Mouse (Mus musculus): Measurements from ENCODE around the gene Imp3.
"Not testable (repeated sequence)": the region's sequence is repeated elsewhere in the genome, so short reads cannot be mapped to it uniquely, and the experiment has no call there.

Imp3 gene

DNA sequence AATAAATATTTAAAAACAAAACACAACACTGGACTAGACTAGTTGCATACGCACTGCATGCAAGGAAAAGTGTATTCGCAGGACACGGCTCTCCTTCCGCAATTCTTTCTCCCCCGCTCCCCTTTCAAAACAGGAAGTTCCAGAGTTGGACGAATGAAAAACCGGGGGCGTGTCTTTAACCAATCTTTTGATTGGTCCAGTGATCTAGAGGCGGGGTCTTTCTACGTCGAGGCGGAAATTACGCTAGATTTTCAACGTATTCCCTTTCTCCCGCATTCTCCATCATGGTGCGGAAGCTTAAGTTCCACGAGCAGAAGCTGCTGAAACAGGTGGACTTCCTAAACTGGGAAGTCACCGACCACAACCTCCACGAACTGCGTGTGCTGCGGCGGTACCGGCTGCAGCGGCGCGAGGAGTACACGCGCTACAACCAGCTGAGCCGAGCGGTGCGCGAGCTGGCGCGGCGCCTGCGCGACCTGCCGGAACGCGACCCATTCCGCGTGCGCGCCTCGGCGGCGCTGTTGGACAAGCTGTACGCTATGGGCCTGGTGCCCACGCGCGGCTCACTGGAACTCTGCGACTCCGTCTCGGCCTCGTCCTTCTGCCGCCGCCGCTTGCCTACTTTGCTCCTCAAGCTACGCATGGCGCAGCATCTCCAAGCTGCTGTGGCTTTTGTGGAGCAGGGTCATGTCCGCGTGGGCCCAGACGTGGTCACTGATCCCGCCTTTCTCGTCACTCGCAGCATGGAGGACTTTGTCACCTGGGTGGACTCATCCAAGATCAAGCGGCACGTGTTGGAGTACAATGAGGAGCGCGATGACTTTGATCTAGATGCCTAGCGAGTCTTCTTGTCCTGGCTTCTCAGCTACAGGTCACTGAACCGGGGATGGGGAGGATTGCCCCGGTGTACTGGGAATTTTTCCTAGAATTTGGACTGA lies at the start of gene Imp3:
TSS of gene Imp3 (plus strand) at position 253 of the 938 bp plus-strand sequence.
- in situ Hi-C loops (cut with MboI; ENCODE audit: low pct_unique_long_range_greater_than_20kb in 1 of 2, low sequenced_read_pairs in 2 of 2, unreplicated experiment in 1 of 2): no loop called here

DNA sequence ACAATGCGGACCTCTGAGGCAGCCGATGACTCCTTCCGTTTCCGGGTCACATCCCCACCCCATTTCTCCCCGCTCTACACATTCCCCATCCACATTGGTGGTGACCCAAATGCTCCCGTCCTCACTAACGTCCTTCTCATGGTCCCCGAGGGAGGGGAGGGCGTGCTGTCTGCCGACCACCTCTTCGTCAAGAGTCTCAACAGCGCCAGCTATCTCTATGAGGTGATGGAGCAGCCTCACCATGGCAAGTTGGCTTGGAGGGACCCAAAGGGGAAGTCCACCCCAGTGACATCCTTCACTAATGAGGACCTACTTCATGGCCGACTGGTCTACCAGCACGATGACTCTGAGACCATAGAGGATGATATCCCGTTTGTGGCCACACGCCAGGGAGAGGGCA lies 49.7 kb upstream of the Imp3 start:
- in situ Hi-C loops (cut with MboI; ENCODE audit: low pct_unique_long_range_greater_than_20kb in 1 of 2, low sequenced_read_pairs in 2 of 2, unreplicated experiment in 1 of 2): no loop called here

DNA sequence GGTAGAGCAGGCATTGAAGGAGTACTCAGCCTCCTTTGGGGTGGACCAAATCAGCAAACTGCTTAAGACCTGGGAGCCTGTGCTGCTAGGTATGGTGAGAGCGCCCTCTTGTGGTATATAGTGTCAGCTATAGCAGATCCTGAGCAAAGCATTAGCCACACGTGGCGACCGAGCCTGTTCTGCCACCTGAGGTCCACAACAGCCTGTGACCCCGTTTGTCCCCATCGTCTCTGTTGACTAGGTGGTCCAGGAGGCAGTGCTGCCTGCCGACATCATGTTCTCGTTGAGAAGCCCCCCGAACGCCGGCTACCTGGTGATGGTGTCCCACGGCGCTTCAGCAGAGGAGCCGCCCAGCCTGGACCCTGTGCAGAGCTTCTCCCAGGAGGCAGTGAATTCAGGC lies 47.5 kb upstream of the Imp3 start:
- in situ Hi-C loops (cut with MboI; ENCODE audit: low pct_unique_long_range_greater_than_20kb in 1 of 2, low sequenced_read_pairs in 2 of 2, unreplicated experiment in 1 of 2): loop anchor here in 1 of 2 experiments (10.0 kb wide), 1 partner anchor 325 kb away; no protein-coding TSS in a partner anchor

DNA sequence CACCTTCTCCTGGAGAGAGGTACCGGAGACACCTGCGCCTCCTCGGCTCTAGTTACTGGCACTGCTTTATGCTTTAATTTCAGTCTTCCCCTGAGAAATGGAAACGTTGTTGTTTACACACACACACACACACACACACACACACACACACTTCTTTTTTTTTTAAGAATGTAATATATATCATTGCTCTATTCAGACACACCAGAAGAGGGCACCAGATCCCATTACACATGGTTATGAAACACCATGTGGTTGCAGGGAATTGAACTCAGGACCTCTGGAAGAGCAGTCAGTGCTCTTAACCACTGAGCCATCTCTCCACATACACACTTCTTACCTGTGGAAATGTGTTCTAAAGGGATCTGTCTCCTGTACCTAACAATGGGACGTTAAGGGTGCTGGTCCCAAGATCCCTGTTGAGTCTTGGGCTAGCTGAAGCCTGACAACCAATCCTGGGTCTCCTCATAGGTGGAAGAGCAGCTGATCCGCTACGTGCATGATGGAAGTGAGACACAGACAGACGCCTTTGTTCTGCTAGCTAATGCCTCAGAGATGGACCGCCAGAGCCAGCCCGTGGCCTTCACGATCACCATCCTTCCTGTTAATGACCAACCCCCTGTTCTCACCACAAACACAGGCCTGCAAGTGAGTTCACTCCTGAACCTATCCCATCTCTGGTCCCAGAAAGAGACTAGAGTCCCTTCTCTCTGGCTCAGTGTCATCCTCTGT lies 46.6 kb upstream of the Imp3 start:
- in situ Hi-C loops (cut with MboI; ENCODE audit: low pct_unique_long_range_greater_than_20kb in 1 of 2, low sequenced_read_pairs in 2 of 2, unreplicated experiment in 1 of 2): loop anchor here in 1 of 2 experiments (10.0 kb wide), 1 partner anchor 324 kb away; no protein-coding TSS in a partner anchor

DNA sequence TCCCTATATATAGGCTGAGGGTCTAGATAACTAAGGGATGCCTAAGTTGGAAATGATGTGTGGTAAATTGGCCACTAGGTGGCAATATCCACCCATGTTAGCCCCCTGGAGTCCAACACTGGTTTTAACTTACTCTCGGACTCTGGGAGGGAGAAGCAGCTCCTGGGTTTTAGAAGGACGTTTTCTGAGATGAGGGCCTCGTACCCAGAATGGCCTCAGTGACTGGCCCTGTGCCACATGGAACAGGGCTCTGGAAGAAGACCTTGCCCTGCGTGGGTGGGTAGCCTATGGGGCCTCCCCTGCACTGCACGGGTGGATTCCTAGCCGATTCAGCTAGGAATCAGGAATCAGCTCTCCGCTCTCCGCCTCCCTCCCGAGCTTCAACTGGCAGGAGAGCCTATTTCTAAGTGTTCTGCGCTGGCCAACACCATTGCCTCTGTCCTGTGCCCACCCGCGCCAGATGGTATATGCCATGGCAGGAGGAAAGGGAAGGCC lies 45.7 kb upstream of the Imp3 start:
- in situ Hi-C loops (cut with MboI; ENCODE audit: low pct_unique_long_range_greater_than_20kb in 1 of 2, low sequenced_read_pairs in 2 of 2, unreplicated experiment in 1 of 2): loop anchor here in 1 of 2 experiments (10.0 kb wide), 1 partner anchor 323 kb away; no protein-coding TSS in a partner anchor

DNA sequence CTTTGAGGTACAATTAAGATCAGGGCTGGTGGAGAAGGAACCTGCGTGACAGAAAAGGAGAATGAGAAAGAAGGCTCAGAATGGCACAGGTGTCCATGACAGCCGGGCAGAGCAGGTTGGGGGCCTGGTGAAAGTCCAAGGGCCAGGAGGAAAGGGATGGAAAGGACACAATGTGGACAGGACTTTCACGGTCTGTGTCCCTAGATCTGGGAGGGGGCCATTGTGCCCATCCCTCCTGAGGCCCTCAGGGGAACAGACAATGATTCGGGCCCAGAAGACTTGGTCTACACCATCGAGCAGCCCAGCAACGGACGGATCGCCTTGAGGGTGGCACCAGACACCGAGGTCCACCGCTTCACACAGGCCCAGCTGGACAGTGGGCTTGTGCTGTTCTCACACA lies 45.2 kb upstream of the Imp3 start:
- in situ Hi-C loops (cut with MboI; ENCODE audit: low pct_unique_long_range_greater_than_20kb in 1 of 2, low sequenced_read_pairs in 2 of 2, unreplicated experiment in 1 of 2): loop anchor here in 1 of 2 experiments (10.0 kb wide), 1 partner anchor 323 kb away; no protein-coding TSS in a partner anchor

DNA sequence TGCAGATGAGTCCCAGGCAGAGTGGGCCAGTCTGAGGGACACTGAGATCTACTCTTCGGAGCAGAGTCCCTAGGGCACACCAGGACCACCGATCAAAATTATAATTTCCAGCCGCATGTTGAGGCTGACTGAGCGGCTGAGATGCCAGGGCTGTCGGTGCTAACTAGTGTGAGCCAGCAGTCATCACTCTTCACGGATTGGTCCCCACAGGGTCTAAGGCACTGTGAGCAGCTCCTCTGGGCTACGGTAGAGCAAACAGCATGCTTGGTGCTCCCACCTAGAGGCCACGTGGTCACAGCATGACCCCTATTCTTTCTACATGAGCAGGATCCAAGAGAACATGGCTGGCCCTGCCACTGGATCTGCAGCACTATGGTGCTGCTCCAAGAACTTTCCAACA lies 44.0 kb upstream of the Imp3 start:
- in situ Hi-C loops (cut with MboI; ENCODE audit: low pct_unique_long_range_greater_than_20kb in 1 of 2, low sequenced_read_pairs in 2 of 2, unreplicated experiment in 1 of 2): loop anchor here in 1 of 2 experiments (10.0 kb wide), 1 partner anchor 321 kb away; no protein-coding TSS in a partner anchor

DNA sequence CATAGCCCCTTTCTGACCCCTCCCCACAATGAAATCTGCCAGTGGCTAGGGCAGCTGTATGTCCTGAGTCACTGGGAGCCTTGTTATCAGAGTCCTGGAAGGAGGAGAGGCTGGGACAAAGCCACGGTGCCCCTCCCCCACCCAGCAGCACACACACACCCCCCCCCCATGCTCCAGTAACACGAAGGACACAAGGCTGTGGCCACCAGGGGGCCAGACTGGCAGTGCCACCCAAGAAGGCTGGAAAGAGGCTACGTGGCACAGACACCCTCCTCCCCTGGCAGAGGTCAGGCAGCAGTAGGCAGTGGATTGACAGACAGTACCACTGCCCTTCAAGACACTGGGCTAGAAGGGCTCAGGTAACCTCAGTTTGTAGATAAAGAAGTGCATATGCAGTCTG lies 43.3 kb upstream of the Imp3 start:
- in situ Hi-C loops (cut with MboI; ENCODE audit: low pct_unique_long_range_greater_than_20kb in 1 of 2, low sequenced_read_pairs in 2 of 2, unreplicated experiment in 1 of 2): loop anchor here in 1 of 2 experiments (10.0 kb wide), 1 partner anchor 321 kb away; no protein-coding TSS in a partner anchor

DNA sequence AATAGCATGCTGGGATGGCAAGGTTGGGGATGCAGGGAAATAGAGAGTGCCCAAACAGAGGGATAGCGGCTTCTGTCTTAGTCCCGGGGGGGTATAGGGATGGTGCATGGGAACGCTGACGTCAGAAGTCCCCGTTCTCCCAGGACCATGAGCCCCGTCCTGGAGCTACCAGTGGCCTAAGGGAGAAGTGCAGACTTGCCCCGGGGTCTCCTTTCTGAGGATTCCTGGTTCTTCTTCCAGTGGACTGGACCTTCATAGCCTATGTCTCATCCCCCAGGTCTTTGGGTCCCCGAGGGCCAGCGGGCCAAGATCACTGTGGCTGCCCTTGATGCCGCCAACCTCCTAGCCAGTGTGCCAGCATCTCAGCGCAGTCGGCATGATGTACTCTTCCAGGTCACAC lies 40.5 kb upstream of the Imp3 start:
- in situ Hi-C loops (cut with MboI; ENCODE audit: low pct_unique_long_range_greater_than_20kb in 1 of 2, low sequenced_read_pairs in 2 of 2, unreplicated experiment in 1 of 2): loop anchor here in 1 of 2 experiments (10.0 kb wide), 1 partner anchor 318 kb away; no protein-coding TSS in a partner anchor

DNA sequence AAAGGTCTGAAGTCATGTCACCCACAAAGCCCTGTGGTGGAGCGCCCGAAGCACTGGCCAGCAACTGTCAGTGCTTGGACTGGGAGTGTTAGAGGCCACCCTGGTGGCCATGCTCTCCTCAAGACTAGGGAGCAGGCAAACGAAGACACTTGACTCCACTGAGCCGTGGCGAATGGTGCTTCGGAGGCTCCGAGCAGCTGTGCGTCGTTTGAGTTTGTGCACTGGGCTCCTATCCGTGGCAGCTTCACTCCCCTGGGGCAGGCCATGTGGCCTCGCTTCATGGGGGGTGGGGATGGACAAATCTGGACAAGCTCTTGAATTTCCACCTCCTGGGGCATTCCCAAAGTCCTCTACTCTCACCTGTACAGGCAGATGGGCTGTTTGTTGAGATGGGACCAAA lies 37.9 kb upstream of the Imp3 start:
- in situ Hi-C loops (cut with MboI; ENCODE audit: low pct_unique_long_range_greater_than_20kb in 1 of 2, low sequenced_read_pairs in 2 of 2, unreplicated experiment in 1 of 2): loop anchor here in 1 of 2 experiments (10.0 kb wide), 1 partner anchor 315 kb away; no protein-coding TSS in a partner anchor

DNA sequence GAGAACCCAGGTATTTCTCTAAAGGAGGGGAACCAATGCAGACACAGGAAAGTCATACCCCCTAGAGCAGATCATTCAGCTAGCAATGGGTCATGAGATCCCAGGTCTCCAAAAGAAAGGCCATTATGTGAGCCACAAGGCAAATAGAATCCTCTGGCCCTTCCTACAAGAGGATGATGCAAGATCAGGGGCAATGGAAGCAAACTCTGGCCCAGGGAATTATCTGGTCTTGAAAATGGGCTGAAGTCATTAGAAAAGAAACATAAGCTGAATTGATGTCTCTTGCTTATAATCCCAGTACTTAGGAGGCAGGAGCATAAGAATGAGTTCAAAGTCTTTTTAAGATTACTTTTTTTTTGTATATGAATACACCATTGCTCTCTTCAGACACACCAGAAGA lies 37.2 kb upstream of the Imp3 start:
- in situ Hi-C loops (cut with MboI; ENCODE audit: low pct_unique_long_range_greater_than_20kb in 1 of 2, low sequenced_read_pairs in 2 of 2, unreplicated experiment in 1 of 2): no loop called here

DNA sequence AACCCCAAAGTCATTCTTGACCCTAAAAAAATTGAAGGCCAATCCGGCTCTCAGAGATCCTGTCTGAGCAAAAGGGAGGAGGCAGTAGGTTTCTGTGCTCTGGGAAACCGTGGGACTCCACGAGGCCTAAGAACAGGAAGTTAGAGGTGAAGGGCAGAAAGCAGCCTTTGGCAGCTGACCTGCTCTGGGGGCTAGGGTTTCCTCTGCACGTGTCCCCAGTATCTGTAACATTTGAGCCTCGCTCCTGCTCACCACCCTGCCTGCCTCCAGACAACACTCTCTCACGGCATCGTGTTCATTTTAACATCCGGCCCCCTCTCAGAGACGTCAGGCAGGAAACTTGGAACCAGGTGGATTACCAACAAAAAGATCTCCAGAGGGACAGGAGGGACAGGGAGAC lies 36.7 kb upstream of the Imp3 start:
- in situ Hi-C loops (cut with MboI; ENCODE audit: low pct_unique_long_range_greater_than_20kb in 1 of 2, low sequenced_read_pairs in 2 of 2, unreplicated experiment in 1 of 2): no loop called here

DNA sequence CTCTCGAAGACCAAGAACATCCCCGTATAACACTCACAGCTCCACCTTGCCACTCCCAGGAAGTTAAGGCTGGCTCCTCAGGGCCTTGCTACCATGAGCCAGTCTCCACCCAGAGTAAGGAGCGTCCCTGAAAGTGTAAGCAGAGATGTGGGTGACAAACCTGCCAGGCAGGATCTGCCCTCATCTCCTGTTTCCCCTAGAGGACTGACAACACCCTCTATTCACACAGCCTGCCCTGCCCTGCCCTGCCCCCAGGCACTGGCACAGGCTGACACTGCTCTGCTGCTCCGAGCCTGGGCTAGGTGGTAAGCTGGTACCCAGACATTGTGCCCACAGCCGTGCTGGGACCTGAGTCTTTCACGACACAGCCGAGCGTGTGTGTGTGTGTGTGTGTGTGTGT lies 36.1 kb upstream of the Imp3 start:
- in situ Hi-C loops (cut with MboI; ENCODE audit: low pct_unique_long_range_greater_than_20kb in 1 of 2, low sequenced_read_pairs in 2 of 2, unreplicated experiment in 1 of 2): no loop called here

DNA sequence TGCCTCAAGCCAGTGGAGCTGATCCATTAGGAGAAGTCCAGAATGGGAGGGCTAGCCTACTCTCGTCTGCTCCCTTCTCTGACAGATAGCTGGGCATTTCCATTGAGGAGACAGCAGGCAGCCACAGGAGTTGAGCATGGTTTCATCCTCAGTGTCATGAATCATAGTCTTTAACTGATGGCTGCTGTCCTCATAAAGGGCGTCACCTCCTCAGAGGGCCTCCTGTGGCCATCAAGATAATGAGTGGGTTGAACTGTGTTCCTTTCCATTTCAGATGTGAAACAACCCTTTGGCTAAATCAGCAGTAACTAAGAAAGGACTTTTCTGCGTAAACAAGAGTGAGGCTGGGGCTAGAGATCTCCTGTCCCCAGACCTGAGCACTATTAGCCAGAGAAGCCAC lies 33.6 kb upstream of the Imp3 start:
- in situ Hi-C loops (cut with MboI; ENCODE audit: low pct_unique_long_range_greater_than_20kb in 1 of 2, low sequenced_read_pairs in 2 of 2, unreplicated experiment in 1 of 2): no loop called here

DNA sequence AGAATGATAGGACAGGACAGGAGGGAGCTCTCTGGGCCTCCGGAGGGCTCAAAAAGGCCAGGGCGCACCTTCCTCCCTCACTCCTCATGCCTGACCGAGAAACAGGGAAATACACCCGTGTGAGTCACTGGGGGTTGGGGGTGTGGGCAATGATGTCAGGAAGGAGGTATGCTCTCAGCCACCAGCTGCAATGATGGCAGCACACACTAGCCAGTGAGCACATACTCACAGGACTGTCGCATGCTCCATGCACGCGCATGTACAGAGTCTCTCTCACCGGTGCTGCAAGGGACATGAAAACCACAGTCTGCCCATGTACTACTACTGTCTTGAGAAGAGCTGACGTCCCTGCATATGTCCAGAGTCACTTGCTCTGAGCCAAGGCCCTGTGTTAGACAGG lies 29.7 kb upstream of the Imp3 start:
- in situ Hi-C loops (cut with MboI; ENCODE audit: low pct_unique_long_range_greater_than_20kb in 1 of 2, low sequenced_read_pairs in 2 of 2, unreplicated experiment in 1 of 2): no loop called here

DNA sequence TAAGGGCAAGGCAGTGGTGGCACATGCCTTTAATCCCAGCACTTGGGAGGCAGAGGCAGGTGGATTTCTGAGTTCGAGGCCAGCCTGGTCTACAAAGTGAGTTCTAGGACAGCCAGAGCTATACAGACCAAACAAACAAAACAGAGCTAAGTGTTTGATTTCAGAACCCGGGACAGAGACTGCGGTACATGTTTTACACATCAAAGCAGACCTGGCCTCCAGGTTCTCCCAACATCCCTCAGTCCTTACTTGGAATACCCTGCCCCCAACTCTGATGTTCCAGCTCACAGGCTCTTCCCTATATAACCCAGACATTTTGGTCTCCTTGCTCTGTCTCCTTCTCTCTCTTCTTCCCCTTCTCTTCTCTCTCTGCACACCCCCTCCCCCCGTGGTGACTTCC lies 27.3 kb upstream of the Imp3 start:
- in situ Hi-C loops (cut with MboI; ENCODE audit: low pct_unique_long_range_greater_than_20kb in 1 of 2, low sequenced_read_pairs in 2 of 2, unreplicated experiment in 1 of 2): not testable (repeated sequence)

DNA sequence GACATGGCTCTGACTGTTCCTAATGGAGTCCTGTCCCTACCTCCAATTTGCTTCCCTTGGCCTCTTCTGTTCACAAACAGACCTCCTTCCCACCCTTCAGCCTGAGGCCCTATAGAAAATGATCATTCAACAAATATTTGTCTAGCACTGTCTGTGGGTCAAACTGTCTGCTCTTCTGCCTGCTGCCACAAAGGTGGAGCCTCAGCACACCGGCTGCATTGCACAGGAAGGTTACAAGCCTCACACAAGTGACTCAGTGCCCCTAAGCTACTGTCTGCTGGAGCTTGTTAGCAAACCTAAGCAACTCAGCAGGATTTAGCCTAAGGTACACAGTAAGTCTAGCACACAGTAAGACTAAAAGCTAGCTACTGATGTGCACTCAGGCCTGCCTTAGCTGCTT lies 26.3 kb upstream of the Imp3 start:
- in situ Hi-C loops (cut with MboI; ENCODE audit: low pct_unique_long_range_greater_than_20kb in 1 of 2, low sequenced_read_pairs in 2 of 2, unreplicated experiment in 1 of 2): no loop called here

DNA sequence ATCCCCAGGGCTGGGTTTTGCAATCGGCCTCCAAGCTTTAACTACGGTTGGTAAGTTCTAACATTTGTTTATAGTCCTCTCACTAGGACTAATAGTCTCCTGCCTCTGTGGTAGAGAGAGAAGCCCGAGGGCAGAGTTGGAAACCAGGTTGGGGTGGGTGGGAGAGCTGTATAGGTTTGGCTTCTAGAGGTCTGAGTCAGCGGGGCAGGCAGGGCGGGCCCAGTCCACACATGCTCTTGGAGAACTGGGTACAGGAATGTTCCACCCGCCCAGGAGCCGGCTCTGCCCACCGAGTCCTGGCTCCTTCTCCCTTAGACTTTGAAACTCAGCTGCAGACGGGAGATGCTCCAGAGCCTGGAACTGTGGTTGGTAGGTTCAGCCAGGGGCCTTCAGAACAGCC lies 23.3 kb upstream of the Imp3 start:
- in situ Hi-C loops (cut with MboI; ENCODE audit: low pct_unique_long_range_greater_than_20kb in 1 of 2, low sequenced_read_pairs in 2 of 2, unreplicated experiment in 1 of 2): no loop called here

DNA sequence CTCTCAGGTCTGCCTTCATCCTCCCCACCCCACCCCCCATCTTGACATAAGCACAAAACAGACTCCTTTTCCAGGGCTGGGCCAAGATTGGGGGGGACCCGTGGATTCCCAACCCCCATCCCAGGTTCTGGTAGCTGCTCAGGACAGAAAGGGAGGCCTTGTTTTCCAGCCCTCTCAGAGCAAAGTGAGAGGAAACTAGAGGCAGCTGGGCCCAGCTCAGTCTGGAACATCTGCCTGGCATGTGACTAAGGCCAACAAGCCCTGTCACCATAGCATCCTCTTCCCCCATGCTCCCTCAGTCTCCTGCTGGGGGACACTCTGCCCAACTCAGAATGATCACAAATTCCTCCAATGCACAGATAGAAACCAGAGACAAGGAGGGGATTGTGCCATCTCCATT lies 22.2 kb upstream of the Imp3 start:
- in situ Hi-C loops (cut with MboI; ENCODE audit: low pct_unique_long_range_greater_than_20kb in 1 of 2, low sequenced_read_pairs in 2 of 2, unreplicated experiment in 1 of 2): no loop called here
